Mouse (Mus musculus) ovary, adult 10 weeks (tissue): Measurements from ENCODE around the gene Yeats2. TPM values are rescaled to one million over a fixed set of nuclear protein-coding genes. Genes with fewer than 3 reads are reported as not detected.

ENCODE experiments used
- polyA plus RNA-seq: library from polyadenylated mRNA; stranded (reverse); fragments of 350-450 nt; fragmentation: Illumina TruSeq; extraction: RNeasy Lipid Tissue Mini Kit (QIAGEN cat#74804); gene quantifications from one replicate; pipeline ENCODE4 v1.2.3, GENCODE M21; 2014

Yeats2 gene
- polyA plus RNA-seq = 42.7 TPM

DNA sequence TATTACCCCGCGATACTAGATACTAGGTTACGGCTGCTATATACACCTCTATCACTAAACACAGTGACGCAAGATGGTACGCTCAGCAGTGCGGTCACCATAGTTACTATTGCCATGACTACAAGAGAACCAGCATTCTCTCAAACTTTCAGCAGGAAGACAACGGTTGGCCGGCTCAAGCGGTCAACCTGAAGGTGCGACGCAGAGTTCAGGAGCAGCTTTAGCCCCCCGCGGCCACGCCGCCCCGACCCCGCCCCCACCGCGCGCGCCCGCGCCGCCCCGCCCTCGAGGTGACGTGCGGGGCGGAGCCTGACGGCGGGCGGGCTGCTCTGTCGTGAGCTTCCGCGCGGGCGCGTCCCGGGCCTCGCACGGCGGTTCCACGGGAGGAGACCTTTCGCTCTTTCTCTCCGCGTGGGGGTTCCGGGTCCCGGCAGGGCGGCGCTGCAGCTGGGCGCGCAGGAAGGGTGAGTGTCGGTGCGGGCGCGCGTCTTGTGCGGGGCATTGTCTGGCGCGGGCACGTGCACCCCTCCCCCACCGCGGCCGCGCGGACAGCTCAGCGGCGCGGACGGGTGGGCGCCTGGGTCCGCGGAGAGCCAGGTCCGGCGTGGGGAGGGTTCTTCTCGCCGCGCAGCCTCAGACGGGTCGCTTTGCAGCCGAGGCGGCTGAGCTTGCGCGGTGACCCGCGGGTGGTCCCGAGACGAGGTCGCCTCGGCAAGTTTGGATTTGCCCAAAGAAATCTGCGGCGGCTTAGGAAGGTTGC lies at the start of gene Yeats2:
Gene Yeats2, plus strand, starts transcription at position 292 of the 760 bp plus-strand sequence.

DNA sequence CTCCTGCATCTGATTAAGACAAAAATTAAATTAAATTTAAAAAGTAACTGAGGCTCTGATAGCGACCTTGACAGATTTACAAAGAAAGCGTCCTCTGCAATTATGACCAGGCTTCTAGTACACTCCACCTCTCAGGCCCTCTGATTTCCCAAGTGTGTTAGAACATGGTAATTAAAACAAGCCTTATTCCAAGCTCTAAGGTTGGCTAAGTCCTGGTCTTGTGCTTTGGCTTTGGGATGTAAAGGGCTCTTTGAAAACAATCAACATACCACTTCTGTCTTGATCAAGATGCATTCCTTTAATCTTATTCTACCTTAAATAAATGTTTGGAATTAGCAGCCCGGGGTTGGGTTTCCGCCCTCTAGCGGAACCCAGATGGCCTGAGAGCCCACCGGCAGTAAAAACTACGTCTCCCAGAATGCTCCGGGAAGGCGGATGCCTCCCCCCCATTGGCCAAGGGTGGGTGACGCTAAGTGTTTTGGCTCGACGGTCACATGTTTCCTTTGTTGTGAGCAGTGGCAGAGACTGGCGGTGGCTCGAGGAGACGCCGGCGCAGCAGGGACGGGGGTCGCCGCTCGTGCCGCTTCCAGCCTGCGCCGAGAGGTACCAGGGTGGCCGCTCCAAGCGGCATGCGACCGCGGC lies 43.7 kb upstream of the Yeats2 start, which contains the start of gene Klhl24:
Gene Klhl24, plus strand, starts transcription at position 474 of the 642 bp plus-strand sequence.

DNA sequence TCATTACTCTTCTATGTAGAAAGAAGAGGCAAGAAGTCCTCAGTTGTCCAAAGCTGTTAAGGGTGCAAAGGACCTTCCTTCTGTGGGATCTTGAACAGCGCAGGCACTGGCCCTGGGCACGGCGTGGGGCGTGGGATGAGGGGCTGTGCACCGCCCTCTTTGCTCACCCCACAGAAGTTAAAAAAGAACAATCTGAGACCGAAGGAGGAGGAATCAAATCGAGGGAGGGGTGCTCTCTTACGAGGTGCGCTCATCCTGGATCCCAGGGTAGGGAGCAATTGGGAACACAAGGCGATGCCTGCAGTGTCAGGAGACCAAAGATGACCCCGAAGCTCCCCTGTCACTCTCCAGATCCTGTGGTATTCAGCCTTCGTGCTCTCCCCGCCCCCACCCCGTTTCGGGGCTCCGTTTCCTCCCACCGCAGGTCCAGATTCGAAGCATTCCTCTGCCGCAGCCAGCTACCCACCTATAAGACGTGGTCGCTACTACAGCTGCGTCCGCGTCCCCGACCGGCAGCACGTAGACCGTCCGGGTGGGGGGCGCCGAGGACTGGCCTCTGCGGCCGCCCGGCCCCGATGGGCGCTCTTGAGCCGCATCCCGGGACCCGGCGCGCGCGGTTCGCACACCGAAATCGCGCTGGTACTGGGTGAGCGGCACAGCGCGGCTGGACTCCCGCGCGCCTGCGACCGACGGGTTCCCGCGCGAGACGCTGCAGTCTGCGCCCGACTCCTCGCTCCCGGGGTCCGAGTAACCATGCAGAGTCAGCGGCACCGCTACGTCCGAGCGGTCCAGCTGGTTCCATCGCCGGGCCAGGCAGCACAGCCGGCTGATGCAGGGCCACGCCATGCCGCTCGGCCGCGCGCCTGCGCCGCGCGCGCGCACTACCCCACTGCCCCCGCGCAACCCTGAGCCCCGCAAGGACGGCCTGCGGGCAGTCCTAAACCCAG lies 99.9 kb downstream of the Yeats2 start, which contains the start of gene Map6d1:
Gene Map6d1, minus strand, starts transcription at position 891 of the 947 bp plus-strand sequence.

Other genes starting within 250 kb of the Yeats2 start
- 4.5 TPM for gene Klhl6, start 158.0 kb upstream of the Yeats2 start, polyA plus RNA-seq
- gene Klhl24, start 43.5 kb upstream of the Yeats2 start, polyA plus RNA-seq = 114 TPM
- 2.9 TPM for gene Map6d1, start 100.3 kb downstream of the Yeats2 start, polyA plus RNA-seq
- gene Parl, start 161.3 kb downstream of the Yeats2 start, polyA plus RNA-seq = 76.5 TPM
- gene Cyp2ab1, start 184.3 kb downstream of the Yeats2 start, polyA plus RNA-seq = 0.20 TPM